8 mouse cellular contexts compared by ENCODE assay signal in genomic region chr2:181863791-181864535, GRCm38 (mm10). TPM values are rescaled to one million over a fixed set of nuclear protein-coding genes. Genes with fewer than 3 reads are reported as not detected.
DNase-seq lines count a peak whose midpoint lies in the region; ATAC-seq lines count a peak whose summit lies in the region.

TSS of gene Polr3k (plus strand) at chr2:181864337.

- DNase-seq in adipocyte (ENCODE audit: low spot score) = peak; percentile 98
- peak; percentile 98 for DNase-seq in embryo, embryonic 10 days (ENCODE audit: low spot score)
- peak; percentile 80 for DNase-seq in gastrocnemius, postnatal 10 days
- peak; percentile 96 for DNase-seq in induced T-regulatory cell, adult 2 months (ENCODE audit: low read depth)
- DNase-seq in left cerebral cortex, adult 9 months (ENCODE audit: low spot score in 2 of 2) = peak; percentile 95 to 98
- DNase-seq in right cerebral cortex, postnatal 14 days = peak; percentile 91
- peak; percentile 81 to 94 for DNase-seq in urinary bladder, postnatal 36 days (ENCODE audit: low spot score in 2 of 2)

- peak; percentile 94 for ATAC-seq in megakaryocyte progenitor cell, adult 5-6 weeks (replicated peaks; ENCODE audit: poor library complexity)

RNA-seq across cellular contexts. Expression of gene Polr3k, which starts in this region (rescaled TPM):
- 10 to 100 TPM; 11.2 to 11.4 TPM for total RNA-seq in gastrocnemius, postnatal 10 days (2021)
- total RNA-seq in megakaryocyte progenitor cell, adult 5-6 weeks (2015) = 34.7 and 38.3 TPM in 2 replicates
- total RNA-seq in megakaryocyte progenitor cell, adult 5-6 weeks (2017) = 30.3 and 31.9 TPM in 2 replicates

Comparison
In these comparisons a context has a peak if more than half of its experiments do, and no peak if none do; other contexts are left out.
1. Peak in every context shown above with its lines: DNase-seq and ATAC-seq.